Mouse (Mus musculus): ENCODE results near the gene Myo1a. TPM values are rescaled to one million over a fixed set of nuclear protein-coding genes. Genes with fewer than 3 reads are reported as not detected.
A peak's percentile ranks its signal among the peaks of the same experiment; 100 is the strongest.

Myo1a gene
- polyA plus RNA-seq, 1 experiment from 2014 or later: 9.1 TPM

GRCm38 (mm10) chr10:127670185-127670584, 34.8 kb upstream of the Myo1a start:
- Histone ChIP-seq H3K36me3 (ENCODE audit: control insufficient read depth, insufficient read depth, low read length) (no peaks in the 10 kb centered on the region), H3K27ac (ENCODE audit: low read length) (peak overlapping the region; percentile 61; the same call in 1 of the 2 replicates), H3K4me1 (ENCODE audit: control insufficient read depth, insufficient read depth, low read length) (peaks cover 18% of the 10 kb centered on the region), H3K4me2 (replicated peaks; ENCODE audit: low read depth, low read length) (no peak overlapping the region), H3K27me3 (ENCODE audit: control insufficient read depth, insufficient read depth, low read length) (no peaks in the 10 kb centered on the region), H3K9ac (replicated peaks; ENCODE audit: low read depth, low read length) (no peak overlapping the region), H3K9me3 (ENCODE audit: control insufficient read depth, low read depth, low read length) (no peaks in the 10 kb centered on the region), H3K4me3 (ENCODE audit: low read depth, low read length) (no peak overlapping the region)
- ATAC-seq (ENCODE audit: insufficient number of reproducible peaks, insufficient read depth, low FRiP score, low read depth): no peak
- WGBS: 85% methylated on average over 2 of the region's 2 CpGs

GRCm38 (mm10) chr10:127671276-127671675, 33.7 kb upstream of the Myo1a start:
- Histone ChIP-seq H3K4me2 (replicated peaks; ENCODE audit: low read depth, low read length) (no peak overlapping the region), H3K27ac (ENCODE audit: low read length) (no peak overlapping the region), H3K4me1 (ENCODE audit: control insufficient read depth, insufficient read depth, low read length) (peaks cover 12% of the 10 kb centered on the region), H3K9me3 (ENCODE audit: control insufficient read depth, low read depth, low read length) (no peaks in the 10 kb centered on the region), H3K9ac (replicated peaks; ENCODE audit: low read depth, low read length) (no peak overlapping the region), H3K36me3 (ENCODE audit: control insufficient read depth, insufficient read depth, low read length) (no peaks in the 10 kb centered on the region), H3K27me3 (ENCODE audit: control insufficient read depth, insufficient read depth, low read length) (no peaks in the 10 kb centered on the region), H3K4me3 (ENCODE audit: low read depth, low read length) (no peak overlapping the region)
- 43% methylated on average over 2 of the region's 2 CpGs for WGBS
- no peak for ATAC-seq (ENCODE audit: insufficient number of reproducible peaks, insufficient read depth, low FRiP score, low read depth)

GRCm38 (mm10) chr10:127674046-127674655, 30.8 kb upstream of the Myo1a start:
- Histone ChIP-seq H3K4me2 (replicated peaks; ENCODE audit: low read depth, low read length) (no peak overlapping the region), H3K27ac (ENCODE audit: low read length) (no peak overlapping the region), H3K9me3 (ENCODE audit: control insufficient read depth, low read depth, low read length) (no peaks in the 10 kb centered on the region), H3K27me3 (ENCODE audit: control insufficient read depth, insufficient read depth, low read length) (no peaks in the 10 kb centered on the region), H3K36me3 (ENCODE audit: control insufficient read depth, insufficient read depth, low read length) (no peaks in the 10 kb centered on the region), H3K4me3 (ENCODE audit: low read depth, low read length) (no peak overlapping the region), H3K9ac (replicated peaks; ENCODE audit: low read depth, low read length) (no peak overlapping the region), H3K4me1 (ENCODE audit: control insufficient read depth, insufficient read depth, low read length) (peaks cover under 1% of the 10 kb centered on the region)
- WGBS: 94% methylated on average over 6 of the region's 6 CpGs
- no peak for ATAC-seq (ENCODE audit: insufficient number of reproducible peaks, insufficient read depth, low FRiP score, low read depth)

GRCm38 (mm10) chr10:127674794-127675522, 30.0 kb upstream of the Myo1a start:
- ATAC-seq (ENCODE audit: insufficient number of reproducible peaks, insufficient read depth, low FRiP score, low read depth): no peak
- no peaks in the 10 kb centered on the region for H3K36me3 ChIP-seq (ENCODE audit: control insufficient read depth, insufficient read depth, low read length)
- H3K4me1 ChIP-seq (ENCODE audit: control insufficient read depth, insufficient read depth, low read length): no peaks in the 10 kb centered on the region; the same call in 1 of the 2 replicates
- 86% methylated on average over 8 of the region's 8 CpGs for WGBS
- H3K27ac ChIP-seq (ENCODE audit: low read length): no peak overlapping the region
- no peak overlapping the region for H3K4me2 ChIP-seq (replicated peaks; ENCODE audit: low read depth, low read length)
- H3K9me3 ChIP-seq (ENCODE audit: control insufficient read depth, low read depth, low read length): no peaks in the 10 kb centered on the region
- H3K9ac ChIP-seq (replicated peaks; ENCODE audit: low read depth, low read length): no peak overlapping the region
- no peaks in the 10 kb centered on the region for H3K27me3 ChIP-seq (ENCODE audit: control insufficient read depth, insufficient read depth, low read length)
- H3K4me3 ChIP-seq (ENCODE audit: low read depth, low read length): no peak overlapping the region

- no peak for ATAC-seq (ENCODE audit: insufficient number of reproducible peaks, insufficient read depth, low FRiP score, low read depth)
- Histone ChIP-seq H3K4me3 (ENCODE audit: low read depth, low read length) (peak overlapping the region; percentile 80), H3K4me1 (ENCODE audit: control insufficient read depth, insufficient read depth, low read length) (no peaks in the 10 kb centered on the region; the same call in 1 of the 2 replicates), H3K36me3 (ENCODE audit: control insufficient read depth, insufficient read depth, low read length) (no peaks in the 10 kb centered on the region), H3K4me2 (replicated peaks; ENCODE audit: low read depth, low read length) (peak overlapping the region; percentile 39), H3K27ac (ENCODE audit: low read length) (peak overlapping the region; percentile 16; the same call in 1 of the 2 replicates), H3K27me3 (ENCODE audit: control insufficient read depth, insufficient read depth, low read length) (no peaks in the 10 kb centered on the region), H3K9me3 (ENCODE audit: control insufficient read depth, low read depth, low read length) (no peaks in the 10 kb centered on the region), H3K9ac (replicated peaks; ENCODE audit: low read depth, low read length) (peak overlapping the region; percentile 31)
- WGBS: 44% methylated on average over 5 of the region's 5 CpGs
Measured at GRCm38 (mm10) chr10:127675859-127676398, 29.0 kb upstream of the Myo1a start.

- H3K4me2 ChIP-seq (replicated peaks; ENCODE audit: low read depth, low read length): peak overlapping the region; percentile 98
- H3K9me3 ChIP-seq (ENCODE audit: control insufficient read depth, low read depth, low read length): no peaks in the 10 kb centered on the region
- H3K27ac ChIP-seq (ENCODE audit: low read length): peak overlapping the region; percentile 64
- H3K36me3 ChIP-seq (ENCODE audit: control insufficient read depth, insufficient read depth, low read length): no peaks in the 10 kb centered on the region
- peak overlapping the region; percentile 80 for H3K4me3 ChIP-seq (ENCODE audit: low read depth, low read length)
- peak; percentile 96 for ATAC-seq (ENCODE audit: insufficient number of reproducible peaks, insufficient read depth, low FRiP score, low read depth)
- no peaks in the 10 kb centered on the region for H3K27me3 ChIP-seq (ENCODE audit: control insufficient read depth, insufficient read depth, low read length)
- no peaks in the 10 kb centered on the region; the same call in 1 of the 2 replicates for H3K4me1 ChIP-seq (ENCODE audit: control insufficient read depth, insufficient read depth, low read length)
- WGBS: under 1% methylated on average over 66 of the region's 71 CpGs
- H3K9ac ChIP-seq (replicated peaks; ENCODE audit: low read depth, low read length): peak overlapping the region; percentile 47
Measured at GRCm38 (mm10) chr10:127676691-127677548, 28.1 kb upstream of the Myo1a start.

GRCm38 (mm10) chr10:127677591-127678336, 27.2 kb upstream of the Myo1a start:
- H3K36me3 ChIP-seq (ENCODE audit: control insufficient read depth, insufficient read depth, low read length): no peaks in the 10 kb centered on the region
- ATAC-seq (ENCODE audit: insufficient number of reproducible peaks, insufficient read depth, low FRiP score, low read depth): no peak
- H3K9ac ChIP-seq (replicated peaks; ENCODE audit: low read depth, low read length): peak overlapping the region; percentile 47
- no peaks in the 10 kb centered on the region; the same call in 1 of the 2 replicates for H3K4me1 ChIP-seq (ENCODE audit: control insufficient read depth, insufficient read depth, low read length)
- peak overlapping the region; percentile 80 for H3K4me3 ChIP-seq (ENCODE audit: low read depth, low read length)
- WGBS: 8% methylated on average over 14 of the region's 14 CpGs
- no peaks in the 10 kb centered on the region for H3K27me3 ChIP-seq (ENCODE audit: control insufficient read depth, insufficient read depth, low read length)
- peak overlapping the region; percentile 98 for H3K4me2 ChIP-seq (replicated peaks; ENCODE audit: low read depth, low read length)
- H3K9me3 ChIP-seq (ENCODE audit: control insufficient read depth, low read depth, low read length): no peaks in the 10 kb centered on the region
- no peak overlapping the region; the same call in 1 of the 2 replicates for H3K27ac ChIP-seq (ENCODE audit: low read length)

Data from stomach, embryonic 14.5 days (tissue).